Mouse (Mus musculus): ENCODE measurements around the gene Mpeg1. TPM values are rescaled to one million over a fixed set of nuclear protein-coding genes. Genes with fewer than 3 reads are reported as not detected.

Mpeg1 gene
- total RNA-seq (2021): 1 to 10 TPM; 4.8 to 5.1 TPM

GRCm38 (mm10) chr19:12460282-12461249, at the start of gene Mpeg1:
Gene Mpeg1 (plus strand): TSS chr19:12460779.
- no peak for DNase-seq (ENCODE audit: extremely low spot score in 1 of 2, low spot score in 2 of 2)
- intact Hi-C loops (cut with DNase I): no loop called here

DNA sequence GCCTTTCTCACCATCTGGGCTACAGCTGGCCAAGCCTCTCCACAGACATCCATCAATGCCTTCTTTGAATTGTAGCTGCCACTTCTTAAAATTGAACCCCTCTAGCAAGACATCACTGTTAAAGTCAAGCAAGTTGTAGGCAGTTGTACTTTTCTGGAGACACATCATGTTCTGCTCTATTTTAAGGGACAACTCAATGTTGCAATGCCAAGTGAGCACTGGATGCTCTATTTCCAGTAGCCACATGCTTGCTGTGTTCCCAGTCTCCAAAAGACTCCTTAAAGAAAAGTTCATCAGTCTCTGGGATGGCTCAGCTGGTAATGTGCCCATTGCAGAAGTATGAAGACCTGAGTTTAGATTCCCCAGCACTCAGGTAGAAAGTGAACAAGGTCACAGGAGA, 46.8 kb upstream of the Mpeg1 start:
- no peak for DNase-seq (ENCODE audit: extremely low spot score in 1 of 2, low spot score in 2 of 2)

DNA sequence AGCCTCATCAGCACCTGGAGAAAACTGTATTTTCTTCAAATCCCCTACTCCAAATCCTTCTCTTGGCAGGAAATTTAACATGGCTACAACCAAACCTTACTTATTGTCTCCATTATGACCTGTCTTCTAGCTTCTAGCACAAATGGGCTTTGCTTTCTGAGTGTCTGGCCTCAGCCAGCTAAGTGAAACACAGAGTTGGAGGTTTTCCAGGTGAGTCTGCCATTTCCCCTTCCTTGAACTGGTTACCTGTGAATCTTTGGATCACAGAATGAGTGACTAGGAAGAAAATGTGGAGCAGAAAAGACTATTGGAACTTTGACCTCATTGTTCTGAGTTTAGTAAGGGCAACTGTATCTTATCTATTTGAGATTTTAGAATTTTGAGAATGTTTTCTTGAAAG, 43.2 kb upstream of the Mpeg1 start, which contains the start of gene Olfr1441:
Gene Olfr1441, plus strand, starts transcription at position 73 of the 400 bp plus-strand sequence.
- DNase-seq (ENCODE audit: extremely low spot score in 1 of 2, low spot score in 2 of 2): no peak
- intact Hi-C loops (cut with DNase I): no loop called here

More for the DNA sequence above, 46.8 kb upstream of the Mpeg1 start:
- intact Hi-C loops (cut with DNase I): no loop called here

GRCm38 (mm10) chr19:12418312-12418711, 42.3 kb upstream of the Mpeg1 start:
- no peak for DNase-seq (ENCODE audit: extremely low spot score in 1 of 2, low spot score in 2 of 2)
- intact Hi-C loops (cut with DNase I): no loop called here

GRCm38 (mm10) chr19:12420555-12420954, 40.0 kb upstream of the Mpeg1 start:
- DNase-seq (ENCODE audit: extremely low spot score in 1 of 2, low spot score in 2 of 2): no peak
- intact Hi-C loops (cut with DNase I): loop anchor here (10.0 kb wide), 1 partner anchor 406 kb away; no protein-coding TSS in a partner anchor

GRCm38 (mm10) chr19:12421680-12422079, 38.9 kb upstream of the Mpeg1 start:
- no peak for DNase-seq (ENCODE audit: extremely low spot score in 1 of 2, low spot score in 2 of 2)
- intact Hi-C loops (cut with DNase I): loop anchor here (10.0 kb wide), 1 partner anchor 407 kb away; no protein-coding TSS in a partner anchor

- intact Hi-C loops (cut with DNase I): loop anchor here (10.0 kb wide), 1 partner anchor 412 kb away; no protein-coding TSS in a partner anchor
- DNase-seq (ENCODE audit: extremely low spot score in 1 of 2, low spot score in 2 of 2): no peak
These were observed 33.5 kb upstream of the Mpeg1 start for GRCm38 (mm10) chr19:12427101-12427500.

DNA sequence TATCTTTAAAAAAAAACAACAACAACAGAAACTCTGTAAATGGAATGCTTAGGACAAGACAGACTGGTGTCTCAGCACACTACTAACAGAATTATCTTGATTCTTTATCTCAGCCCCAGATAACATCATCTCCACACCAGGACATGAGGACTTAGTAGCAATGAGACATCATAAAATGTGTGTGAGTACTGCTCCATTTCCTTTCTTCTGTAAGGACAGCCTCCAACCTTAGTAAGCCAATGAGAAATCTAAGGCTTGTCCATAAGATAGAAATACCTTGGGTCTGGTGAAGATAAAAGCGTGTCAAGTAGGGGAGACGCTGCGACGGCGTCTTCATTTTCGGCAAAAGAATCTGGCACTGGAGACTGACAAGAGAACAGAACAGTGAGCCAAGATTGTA, 33.0 kb upstream of the Mpeg1 start, which contains the start of gene Pfpl:
Gene Pfpl, plus strand, starts transcription at position 301 of the 400 bp plus-strand sequence.
- no peak for DNase-seq (ENCODE audit: extremely low spot score in 1 of 2, low spot score in 2 of 2)
- intact Hi-C loops (cut with DNase I): loop anchor here (10.0 kb wide), 1 partner anchor 413 kb away; no protein-coding TSS in a partner anchor

DNA sequence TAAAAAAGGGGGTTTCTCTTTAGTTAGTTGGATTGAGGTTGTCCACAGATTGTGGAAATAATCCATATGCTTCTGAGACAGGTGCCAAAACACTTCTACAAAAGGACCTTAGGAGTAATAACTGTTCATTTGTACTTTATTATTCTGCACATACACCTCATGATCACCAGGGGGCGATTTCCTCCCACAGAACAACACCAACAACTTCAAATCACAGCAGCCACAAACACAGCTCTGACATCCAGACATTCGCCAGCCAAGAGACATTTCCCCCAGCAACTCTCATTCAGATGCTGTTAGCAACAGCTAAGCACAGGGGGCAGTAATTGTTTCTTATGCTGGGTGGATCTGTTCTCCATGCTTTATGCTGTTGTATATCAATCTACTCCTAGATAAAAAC, 27.5 kb upstream of the Mpeg1 start:
- intact Hi-C loops (cut with DNase I): loop anchor here (5.0 kb wide), 1 partner anchor 69 kb away; the partner anchor contains the start of gene Dtx4
- peak; percentile 30 to 36 for DNase-seq (ENCODE audit: extremely low spot score in 1 of 2, low spot score in 2 of 2)

GRCm38 (mm10) chr19:12435011-12435416, 25.6 kb upstream of the Mpeg1 start:
- DNase-seq (ENCODE audit: extremely low spot score in 1 of 2, low spot score in 2 of 2): no peak
- intact Hi-C loops (cut with DNase I): no loop called here

- intact Hi-C loops (cut with DNase I): no loop called here
- no peak for DNase-seq (ENCODE audit: extremely low spot score in 1 of 2, low spot score in 2 of 2)
These were observed 24.6 kb upstream of the Mpeg1 start for GRCm38 (mm10) chr19:12435750-12436524.

- no peak for DNase-seq (ENCODE audit: extremely low spot score in 1 of 2, low spot score in 2 of 2)
- intact Hi-C loops (cut with DNase I): no loop called here
These were observed 21.0 kb upstream of the Mpeg1 start for GRCm38 (mm10) chr19:12439581-12439980.

DNA sequence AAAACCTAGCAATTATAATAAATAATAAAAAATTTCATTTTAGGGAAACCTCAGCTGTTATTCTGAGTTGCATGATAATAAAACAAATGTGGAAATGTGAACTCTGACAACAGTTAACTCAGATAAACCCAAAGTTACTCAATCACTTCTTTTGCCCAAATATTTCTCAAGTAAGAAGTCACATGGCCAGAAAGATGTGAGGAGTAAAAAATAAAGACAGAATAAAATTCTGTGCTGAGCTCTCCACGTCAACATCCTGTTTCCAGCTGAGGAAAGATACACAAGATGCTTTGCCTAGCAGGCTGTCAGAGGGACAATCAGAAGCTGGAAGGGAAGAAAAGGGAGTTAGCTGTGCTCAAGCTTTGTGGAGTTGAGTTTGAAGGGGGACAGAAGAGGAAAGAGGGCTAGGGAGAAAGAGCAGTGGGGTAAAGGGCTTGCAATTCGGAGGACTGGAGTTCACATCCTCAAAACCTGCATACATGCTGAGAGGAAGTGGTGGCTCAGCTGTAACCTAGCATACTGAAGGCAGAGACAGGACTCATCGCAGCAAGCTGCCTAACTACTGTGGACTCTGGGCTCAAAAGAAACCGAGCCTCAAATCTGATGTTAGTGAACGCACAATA, 20.4 kb upstream of the Mpeg1 start:
- no peak for DNase-seq (ENCODE audit: extremely low spot score in 1 of 2, low spot score in 2 of 2)
- intact Hi-C loops (cut with DNase I): no loop called here

- no peak for DNase-seq (ENCODE audit: extremely low spot score in 1 of 2, low spot score in 2 of 2)
- intact Hi-C loops (cut with DNase I): no loop called here
These were observed 18.0 kb upstream of the Mpeg1 start for GRCm38 (mm10) chr19:12442560-12442959.

- intact Hi-C loops (cut with DNase I): no loop called here
- DNase-seq (ENCODE audit: extremely low spot score in 1 of 2, low spot score in 2 of 2): no peak
These were observed 15.6 kb upstream of the Mpeg1 start for GRCm38 (mm10) chr19:12445014-12445413.

- DNase-seq (ENCODE audit: extremely low spot score in 1 of 2, low spot score in 2 of 2): no peak
- intact Hi-C loops (cut with DNase I): no loop called here
These were observed 3.0 kb upstream of the Mpeg1 start for GRCm38 (mm10) chr19:12457401-12458066.

- DNase-seq (ENCODE audit: extremely low spot score in 1 of 2, low spot score in 2 of 2): no peak
- intact Hi-C loops (cut with DNase I): no loop called here
These were observed 1.1 kb upstream of the Mpeg1 start for GRCm38 (mm10) chr19:12459516-12459915.

Data from left cerebral cortex, postnatal 10 days (tissue).